10 mouse cellular contexts compared by ENCODE assay signal in the genomic region with DNA sequence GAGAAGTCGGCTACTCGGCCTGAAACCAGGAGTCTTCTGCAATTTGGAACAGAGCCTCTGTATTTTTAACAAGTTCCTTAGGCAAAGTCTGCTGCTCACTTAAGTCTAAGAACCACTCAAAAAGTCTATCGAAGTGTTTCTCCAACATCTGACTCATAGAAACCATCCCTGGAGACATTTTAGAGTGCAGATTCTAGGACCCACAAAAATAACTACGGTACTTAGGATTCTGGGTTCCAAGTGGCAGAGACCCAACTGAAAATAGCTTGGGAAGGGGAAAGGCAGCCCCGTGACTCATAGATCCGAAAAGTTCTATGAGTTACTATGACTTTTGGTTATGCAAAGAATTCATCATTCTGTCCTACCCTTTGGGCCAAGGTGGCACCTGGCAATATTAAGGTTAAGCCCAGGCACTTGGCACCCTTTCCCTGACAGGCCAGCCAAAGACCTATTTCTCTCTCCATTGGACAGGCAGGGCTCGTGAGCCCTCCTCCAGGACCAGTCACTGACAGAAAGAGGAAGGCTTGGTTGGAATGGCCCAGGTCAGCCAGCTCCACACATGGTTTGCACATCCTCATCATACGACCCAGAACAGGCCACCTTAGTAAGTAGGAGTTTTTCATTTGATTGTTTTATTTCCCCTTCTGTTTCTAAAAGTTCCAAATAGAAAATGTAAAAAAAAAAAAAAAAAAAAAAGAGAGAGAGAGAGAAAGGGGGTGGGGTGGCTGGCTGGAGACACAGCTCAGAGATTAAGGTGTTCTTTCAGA. TPM values are rescaled to one million over a fixed set of nuclear protein-coding genes. Genes with fewer than 3 reads are reported as not detected.
DNase-seq lines count a peak whose midpoint lies in the region; ATAC-seq lines count a peak whose summit lies in the region.
"Had no signal": no experiment of that assay in that cellular context is flagged by ENCODE, and none has a peak within 500 bp of the region (broad histone marks: within the 10 kb centered on the region; RNA-seq: fewer than 3 reads in every experiment).

No protein-coding gene starts in this region.

- peak overlapping the region; percentile 52 for H3K27ac ChIP-seq in limb, embryonic 15.5 days
- no peak overlapping the region for H3K27ac ChIP-seq in limb, embryonic 10.5 days
- peak overlapping the region; percentile 33 for H3K27ac ChIP-seq in intestine, embryonic 16.5 days (ENCODE audit: low read length)
- H3K27ac ChIP-seq in stomach, embryonic 15.5 days: peak overlapping the region; percentile 62
- H3K27ac ChIP-seq in forebrain, embryonic 11.5 days (ENCODE audit: low read depth, low read length): no peak overlapping the region
- H3K27ac ChIP-seq: neural tube, embryonic 15.5 days had no signal

- no peak for ATAC-seq in limb, embryonic 15.5 days (ENCODE audit: insufficient number of reproducible peaks, low FRiP score, low TSS enrichment, low read depth)
- no peak for ATAC-seq in intestine, embryonic 16.5 days
- no peak for ATAC-seq in stomach, embryonic 15.5 days (ENCODE audit: insufficient read depth, low FRiP score, low read depth)
- no peak for ATAC-seq in forebrain, embryonic 11.5 days (replicated peaks; ENCODE audit: low FRiP score)

- peaks cover 5% of the 10 kb centered on the region; the same call in 1 of the 2 replicates for H3K36me3 ChIP-seq in limb, embryonic 15.5 days
- peaks cover 15% of the 10 kb centered on the region; the same call in 1 of the 2 replicates for H3K36me3 ChIP-seq in limb, embryonic 10.5 days
- H3K36me3 ChIP-seq in intestine, embryonic 16.5 days (ENCODE audit: control insufficient read depth, insufficient read depth, low read length): no peaks in the 10 kb centered on the region
- H3K36me3 ChIP-seq in stomach, embryonic 15.5 days: no peaks in the 10 kb centered on the region
- no peaks in the 10 kb centered on the region for H3K36me3 ChIP-seq in forebrain, embryonic 11.5 days (ENCODE audit: control insufficient read depth, insufficient read depth, low read length)
- H3K36me3 ChIP-seq: hindbrain, embryonic 15.5 days; neural tube, embryonic 15.5 days had no signal

- peaks cover 18% of the 10 kb centered on the region for H3K4me1 ChIP-seq in limb, embryonic 15.5 days
- H3K4me1 ChIP-seq in limb, embryonic 10.5 days: peaks cover 25% of the 10 kb centered on the region
- H3K4me1 ChIP-seq in intestine, embryonic 16.5 days (ENCODE audit: control insufficient read depth, insufficient read depth, low read length): peaks cover 34% of the 10 kb centered on the region
- peaks cover 22% of the 10 kb centered on the region for H3K4me1 ChIP-seq in stomach, embryonic 15.5 days
- peaks cover 21% of the 10 kb centered on the region; the same call in 1 of the 2 replicates for H3K4me1 ChIP-seq in forebrain, embryonic 11.5 days (replicated peaks; ENCODE audit: control insufficient read depth, insufficient read depth, low read length)

- H3K4me2 ChIP-seq in limb, embryonic 15.5 days: no peak overlapping the region
- H3K4me2 ChIP-seq in intestine, embryonic 16.5 days (ENCODE audit: low read depth, low read length): peak overlapping the region; percentile 7; the same call in 1 of the 2 replicates
- no peak overlapping the region for H3K4me2 ChIP-seq in stomach, embryonic 15.5 days
- no peak overlapping the region for H3K4me2 ChIP-seq in forebrain, embryonic 11.5 days (ENCODE audit: low read depth, low read length, severe bottlenecking)
- H3K4me2 ChIP-seq: hindbrain, embryonic 15.5 days; neural tube, embryonic 15.5 days had no signal

- H3K27me3 ChIP-seq in limb, embryonic 15.5 days: no peaks in the 10 kb centered on the region
- H3K27me3 ChIP-seq in limb, embryonic 10.5 days (ENCODE audit: low read depth, poor library complexity, severe bottlenecking): no peaks in the 10 kb centered on the region
- H3K27me3 ChIP-seq in intestine, embryonic 16.5 days (replicated peaks; ENCODE audit: control insufficient read depth, insufficient read depth, low read length): no peaks in the 10 kb centered on the region
- no peaks in the 10 kb centered on the region for H3K27me3 ChIP-seq in stomach, embryonic 15.5 days (replicated peaks)
- peaks cover 2% of the 10 kb centered on the region; the same call in 1 of the 2 replicates for H3K27me3 ChIP-seq in forebrain, embryonic 11.5 days (ENCODE audit: control insufficient read depth, insufficient read depth, low read length)
- H3K27me3 ChIP-seq: hindbrain, embryonic 15.5 days; neural tube, embryonic 15.5 days had no signal

- WGBS in limb, embryonic 15.5 days: 52% methylated on average over 8 of the region's 8 CpGs
- 87% methylated on average over 8 of the region's 8 CpGs for WGBS in limb, embryonic 10.5 days
- 80% methylated on average over 8 of the region's 8 CpGs for WGBS in intestine, embryonic 16.5 days
- 71% methylated on average over 8 of the region's 8 CpGs for WGBS in stomach, embryonic 15.5 days
- 77% methylated on average over 8 of the region's 8 CpGs for WGBS in forebrain, embryonic 11.5 days

- no peak for DNase-seq in limb, embryonic 10.5 days (ENCODE audit: low spot score)
- DNase-seq in cerebellum, adult 18-20 months: peak; percentile 46 to 61
- DNase-seq in forebrain, embryonic 11.5 days (ENCODE audit: low spot score): no peak
- DNase-seq in embryo, embryonic 10.5 days (ENCODE audit: low spot score): no peak
- no peak for DNase-seq in embryo, embryonic 10 days (ENCODE audit: low spot score)

- no peak overlapping the region for H3K9ac ChIP-seq in limb, embryonic 15.5 days
- H3K9ac ChIP-seq in intestine, embryonic 16.5 days (ENCODE audit: low read depth, low read length): no peak overlapping the region
- H3K9ac ChIP-seq in stomach, embryonic 15.5 days: no peak overlapping the region
- H3K9ac ChIP-seq in forebrain, embryonic 11.5 days (ENCODE audit: low read length): no peak overlapping the region
- H3K9ac ChIP-seq: hindbrain, embryonic 15.5 days; neural tube, embryonic 15.5 days had no signal

- H3K4me3 ChIP-seq in limb, embryonic 15.5 days: no peak overlapping the region
- no peak overlapping the region for H3K4me3 ChIP-seq in limb, embryonic 10.5 days
- no peak overlapping the region for H3K4me3 ChIP-seq in intestine, embryonic 16.5 days (ENCODE audit: low read length)
- H3K4me3 ChIP-seq in stomach, embryonic 15.5 days (replicated peaks): no peak overlapping the region
- H3K4me3 ChIP-seq in forebrain, embryonic 11.5 days (ENCODE audit: low read depth, low read length): no peak overlapping the region
- H3K4me3 ChIP-seq: hindbrain, embryonic 15.5 days; neural tube, embryonic 15.5 days had no signal

- H3K9me3 ChIP-seq in limb, embryonic 15.5 days: no peaks in the 10 kb centered on the region
- H3K9me3 ChIP-seq in limb, embryonic 10.5 days (replicated peaks): no peaks in the 10 kb centered on the region
- no peaks in the 10 kb centered on the region for H3K9me3 ChIP-seq in intestine, embryonic 16.5 days (ENCODE audit: control insufficient read depth, low read length)
- H3K9me3 ChIP-seq in stomach, embryonic 15.5 days: no peaks in the 10 kb centered on the region
- no peaks in the 10 kb centered on the region for H3K9me3 ChIP-seq in forebrain, embryonic 11.5 days (ENCODE audit: control insufficient read depth, low read length)
- H3K9me3 ChIP-seq: hindbrain, embryonic 15.5 days; neural tube, embryonic 15.5 days had no signal

RNA-seq across cellular contexts. Expression of gene Sipa1l3, which starts 27.6 kb away (rescaled TPM):
- 19.1 and 20.5 TPM in 2 replicates for polyA plus RNA-seq in limb, embryonic 15.5 days (2015; fragmentation: Nextera tagmentation; extraction: Ambion mirVana)
- polyA plus RNA-seq in limb, embryonic 10.5 days (2016; fragmentation: Nextera tagmentation; extraction: Ambion mirVana): 12.6 and 13.4 TPM in 2 replicates
- polyA plus RNA-seq in intestine, embryonic 16.5 days (2015; fragmentation: Nextera tagmentation; extraction: Ambion mirVana): 22.9 and 24.1 TPM in 2 replicates
- polyA plus RNA-seq in stomach, embryonic 15.5 days (2015; fragmentation: Nextera tagmentation; extraction: Ambion mirVana): 22.0 and 31.3 TPM in 2 replicates
- 12.2 and 15.9 TPM in 2 replicates for polyA plus RNA-seq in forebrain, embryonic 11.5 days (2014; fragmentation: Nextera tagmentation; extraction: Ambion mirVana)

Comparison
In these comparisons a context has a peak if more than half of its experiments do, and no peak if none do; other contexts are left out.
1. H3K27ac ChIP-seq: peak in limb, embryonic 15.5 days (single experiment), intestine, embryonic 16.5 days (single experiment) and stomach, embryonic 15.5 days (single experiment); none in limb, embryonic 10.5 days (single experiment) and forebrain, embryonic 11.5 days (single experiment).
2. DNase-seq: peak in cerebellum, adult 18-20 months (2 of 2); none in limb, embryonic 10.5 days (single experiment), forebrain, embryonic 11.5 days (single experiment), embryo, embryonic 10.5 days (single experiment) and embryo, embryonic 10 days (single experiment).